In genomic region chr15:5086162-5086561, GRCm38 (mm10) we compare ENCODE assay signal across 11 mouse cellular contexts. TPM values are rescaled to one million over a fixed set of nuclear protein-coding genes. Genes with fewer than 3 reads are reported as not detected.
DNase-seq lines count a peak whose midpoint lies in the region; ATAC-seq and TF ChIP-seq lines count a peak whose summit lies in the region.
"Had no signal": no experiment of that assay in that cellular context is flagged by ENCODE, and none has a peak within 500 bp of the region (broad histone marks: within the 10 kb centered on the region; RNA-seq: fewer than 3 reads in every experiment).

No protein-coding gene starts in this region.

- ATAC-seq in embryonic facial prominence, embryonic 11.5 days (replicated peaks; ENCODE audit: insufficient number of reproducible peaks, low FRiP score, low TSS enrichment, low read depth) = no peak
- ATAC-seq in limb, embryonic 14.5 days (ENCODE audit: low FRiP score, low read depth) = no peak
- peak; percentile 50 for ATAC-seq in activated CD4-positive, CD25-positive, alpha-beta regulatory T cell, adult 4 months
- peak; percentile 59; the same call in 1 of the 2 replicates for ATAC-seq in megakaryocyte, adult 5-6 weeks (ENCODE audit: poor library complexity, severe bottlenecking)
- no peak; the same call in 1 of the 2 replicates for ATAC-seq in erythroid progenitor cell, adult 5-6 weeks (replicated peaks; ENCODE audit: low FRiP score, poor library complexity, severe bottlenecking)

- 16% methylated on average over 2 of the region's 2 CpGs for WGBS in embryonic facial prominence, embryonic 11.5 days
- 14% methylated on average over 2 of the region's 2 CpGs for WGBS in embryonic facial prominence, embryonic 10.5 days
- 17% methylated on average over 2 of the region's 2 CpGs for WGBS in limb, embryonic 14.5 days
- 24% methylated on average over 2 of the region's 2 CpGs for WGBS in limb, embryonic 10.5 days

- H3K36me3 ChIP-seq in embryonic facial prominence, embryonic 11.5 days (replicated peaks; ENCODE audit: control insufficient read depth, insufficient read depth, low read depth, low read length) = no peaks in the 10 kb centered on the region
- H3K36me3 ChIP-seq in embryonic facial prominence, embryonic 10.5 days (replicated peaks) = no peaks in the 10 kb centered on the region
- no peaks in the 10 kb centered on the region for H3K36me3 ChIP-seq in limb, embryonic 14.5 days (ENCODE audit: control insufficient read depth, insufficient read depth, low read length)
- H3K36me3 ChIP-seq in limb, embryonic 10.5 days = no peaks in the 10 kb centered on the region
- H3K36me3 ChIP-seq: limb, embryonic 15.5 days; neural tube, embryonic 12.5 days had no signal

- no peak overlapping the region for H3K4me2 ChIP-seq in embryonic facial prominence, embryonic 11.5 days (ENCODE audit: low read depth, low read length)
- no peak overlapping the region for H3K4me2 ChIP-seq in limb, embryonic 14.5 days (replicated peaks; ENCODE audit: low read depth, low read length, severe bottlenecking)
- H3K4me2 ChIP-seq: limb, embryonic 15.5 days; neural tube, embryonic 12.5 days had no signal

- peak; percentile 55 for DNase-seq in embryonic facial prominence, embryonic 11.5 days (ENCODE audit: low spot score)
- DNase-seq in embryonic facial prominence, embryonic 10.5 days (ENCODE audit: low spot score) = no peak
- DNase-seq in limb, embryonic 14.5 days (ENCODE audit: low spot score) = peak; percentile 68
- DNase-seq in limb, embryonic 10.5 days (ENCODE audit: low spot score) = no peak
- DNase-seq in cerebellum, postnatal 4 days (ENCODE audit: low spot score in 2 of 2) = no peak
- DNase-seq: gastrocnemius, postnatal 25 days had no signal

- no peak overlapping the region for H3K9ac ChIP-seq in embryonic facial prominence, embryonic 11.5 days (replicated peaks; ENCODE audit: low read length)
- no peak overlapping the region for H3K9ac ChIP-seq in limb, embryonic 14.5 days (ENCODE audit: low read depth, low read length, severe bottlenecking)
- H3K9ac ChIP-seq: limb, embryonic 15.5 days; neural tube, embryonic 12.5 days had no signal

- H3K4me1 ChIP-seq in embryonic facial prominence, embryonic 11.5 days (ENCODE audit: control insufficient read depth, insufficient read depth, low read length) = no peaks in the 10 kb centered on the region
- H3K4me1 ChIP-seq in embryonic facial prominence, embryonic 10.5 days = peaks cover 7% of the 10 kb centered on the region
- no peaks in the 10 kb centered on the region for H3K4me1 ChIP-seq in limb, embryonic 14.5 days (ENCODE audit: control insufficient read depth, insufficient read depth, low read length)
- peaks cover 9% of the 10 kb centered on the region; the same call in 1 of the 2 replicates for H3K4me1 ChIP-seq in limb, embryonic 10.5 days
- H3K4me1 ChIP-seq: limb, embryonic 15.5 days; neural tube, embryonic 12.5 days had no signal

- no peak overlapping the region for H3K27ac ChIP-seq in embryonic facial prominence, embryonic 11.5 days (replicated peaks; ENCODE audit: low read depth, low read length)
- H3K27ac ChIP-seq in embryonic facial prominence, embryonic 10.5 days (replicated peaks) = no peak overlapping the region
- H3K27ac ChIP-seq in limb, embryonic 14.5 days (replicated peaks; ENCODE audit: low read depth, low read length) = no peak overlapping the region
- H3K27ac ChIP-seq in limb, embryonic 10.5 days = no peak overlapping the region
- H3K27ac ChIP-seq: limb, embryonic 15.5 days; neural tube, embryonic 12.5 days had no signal

- TF ChIP-seq POLR2A in limb, embryonic 14.5 days (IDR thresholded peaks at IDR 0.05; ENCODE audit: borderline replicate concordance, extremely low read depth, insufficient read depth, insufficient read length) = no peak

- H3K27me3 ChIP-seq in embryonic facial prominence, embryonic 11.5 days (ENCODE audit: control insufficient read depth, insufficient read depth, low read length) = no peaks in the 10 kb centered on the region
- H3K27me3 ChIP-seq in embryonic facial prominence, embryonic 10.5 days (replicated peaks; ENCODE audit: low read depth, poor library complexity, severe bottlenecking) = no peaks in the 10 kb centered on the region
- no peaks in the 10 kb centered on the region for H3K27me3 ChIP-seq in limb, embryonic 14.5 days (ENCODE audit: control insufficient read depth, insufficient read depth, low read length)
- no peaks in the 10 kb centered on the region for H3K27me3 ChIP-seq in limb, embryonic 10.5 days (ENCODE audit: low read depth, poor library complexity, severe bottlenecking)
- H3K27me3 ChIP-seq: limb, embryonic 15.5 days; neural tube, embryonic 12.5 days had no signal

- H3K9me3 ChIP-seq in embryonic facial prominence, embryonic 11.5 days (replicated peaks; ENCODE audit: control insufficient read depth, low read length) = no peaks in the 10 kb centered on the region; the same call in 1 of the 2 replicates
- no peaks in the 10 kb centered on the region for H3K9me3 ChIP-seq in embryonic facial prominence, embryonic 10.5 days
- no peaks in the 10 kb centered on the region for H3K9me3 ChIP-seq in limb, embryonic 14.5 days (ENCODE audit: control insufficient read depth, low read length)
- H3K9me3 ChIP-seq in limb, embryonic 10.5 days (replicated peaks) = no peaks in the 10 kb centered on the region
- H3K9me3 ChIP-seq: limb, embryonic 15.5 days; neural tube, embryonic 12.5 days had no signal

- no peak overlapping the region for H3K4me3 ChIP-seq in embryonic facial prominence, embryonic 11.5 days (ENCODE audit: low read depth, low read length)
- H3K4me3 ChIP-seq in embryonic facial prominence, embryonic 10.5 days = no peak overlapping the region
- H3K4me3 ChIP-seq in limb, embryonic 14.5 days (replicated peaks; ENCODE audit: low read length) = no peak overlapping the region
- no peak overlapping the region for H3K4me3 ChIP-seq in limb, embryonic 10.5 days
- H3K4me3 ChIP-seq: limb, embryonic 15.5 days; neural tube, embryonic 12.5 days had no signal

RNA-seq across cellular contexts. Expression of gene Card6, which starts 22.2 kb away (rescaled TPM):
- 1.1 and 1.3 TPM in 2 replicates for polyA plus RNA-seq in embryonic facial prominence, embryonic 11.5 days (2014; fragmentation: Nextera tagmentation; extraction: Ambion mirVana)
- polyA plus RNA-seq in embryonic facial prominence, embryonic 10.5 days (2016; fragmentation: Nextera tagmentation; extraction: Ambion mirVana) = 0.52 and 0.95 TPM in 2 replicates
- polyA plus RNA-seq in limb, embryonic 14.5 days (2012; rRNA removed) = 0.76 and 0.98 TPM in 2 replicates
- polyA plus RNA-seq in limb, embryonic 14.5 days (2014; fragmentation: Nextera tagmentation; extraction: Ambion mirVana) = 0.54 and 1.3 TPM in 2 replicates
- 0.49 and 0.95 TPM in 2 replicates for polyA plus RNA-seq in limb, embryonic 10.5 days (2016; fragmentation: Nextera tagmentation; extraction: Ambion mirVana)
- polyA plus RNA-seq in activated CD4-positive, CD25-positive, alpha-beta regulatory T cell, adult 4 months (2017; shearing (Covaris generic)) = 10 to 100 TPM; 31.6 to 35.4 TPM
- total RNA-seq in megakaryocyte, adult 5-6 weeks (2015) = 8.9 and 9.7 TPM in 2 replicates
- total RNA-seq in megakaryocyte, adult 5-6 weeks (2017) = 5.2 and 6.0 TPM in 2 replicates
- total RNA-seq in erythroid progenitor cell, adult 5-6 weeks (2015; ENCODE audit: low replicate concordance) = 4.2 and 9.4 TPM in 2 replicates
- total RNA-seq in erythroid progenitor cell, adult 5-6 weeks (2017; ENCODE audit: low replicate concordance) = 0.64 and 1.9 TPM in 2 replicates

RNA-seq across cellular contexts. Expression of gene C7, which starts 22.6 kb away (rescaled TPM):
- polyA plus RNA-seq in embryonic facial prominence, embryonic 11.5 days (2014; fragmentation: Nextera tagmentation; extraction: Ambion mirVana) = 0.15 and 0.18 TPM in 2 replicates
- polyA plus RNA-seq in embryonic facial prominence, embryonic 10.5 days (2016; fragmentation: Nextera tagmentation; extraction: Ambion mirVana) = 0.08 and 0.09 TPM in 2 replicates
- 0.05 and 0.26 TPM in 2 replicates for polyA plus RNA-seq in limb, embryonic 14.5 days (2012; rRNA removed)
- 0.11 and 0.28 TPM in 2 replicates for polyA plus RNA-seq in limb, embryonic 14.5 days (2014; fragmentation: Nextera tagmentation; extraction: Ambion mirVana)
- 0.05 TPM in 1 of 2 replicates, not detected in the other for polyA plus RNA-seq in limb, embryonic 10.5 days (2016; fragmentation: Nextera tagmentation; extraction: Ambion mirVana)
- not detected for polyA plus RNA-seq in activated CD4-positive, CD25-positive, alpha-beta regulatory T cell, adult 4 months (2017; shearing (Covaris generic))
- total RNA-seq in megakaryocyte, adult 5-6 weeks (2015) = not detected in 2 replicates
- not detected in 2 replicates for total RNA-seq in megakaryocyte, adult 5-6 weeks (2017)
- not detected in 2 replicates for total RNA-seq in erythroid progenitor cell, adult 5-6 weeks (2015; ENCODE audit: low replicate concordance)
- not detected in 2 replicates for total RNA-seq in erythroid progenitor cell, adult 5-6 weeks (2017; ENCODE audit: low replicate concordance)

RNA-seq across cellular contexts. Expression of gene Rpl37, which starts 30.3 kb away (rescaled TPM):
- 561 and 580 TPM in 2 replicates for polyA plus RNA-seq in embryonic facial prominence, embryonic 11.5 days (2014; fragmentation: Nextera tagmentation; extraction: Ambion mirVana)
- 494 and 521 TPM in 2 replicates for polyA plus RNA-seq in embryonic facial prominence, embryonic 10.5 days (2016; fragmentation: Nextera tagmentation; extraction: Ambion mirVana)
- 1,000 and 1,908 TPM in 2 replicates for polyA plus RNA-seq in limb, embryonic 14.5 days (2012; rRNA removed)
- 812 and 865 TPM in 2 replicates for polyA plus RNA-seq in limb, embryonic 14.5 days (2014; fragmentation: Nextera tagmentation; extraction: Ambion mirVana)
- 460 and 572 TPM in 2 replicates for polyA plus RNA-seq in limb, embryonic 10.5 days (2016; fragmentation: Nextera tagmentation; extraction: Ambion mirVana)
- 1,000 to 10,000 TPM; 2,142 to 2,785 TPM for polyA plus RNA-seq in activated CD4-positive, CD25-positive, alpha-beta regulatory T cell, adult 4 months (2017; shearing (Covaris generic))
- 917 and 975 TPM in 2 replicates for total RNA-seq in megakaryocyte, adult 5-6 weeks (2015)
- total RNA-seq in megakaryocyte, adult 5-6 weeks (2017) = 1,352 and 1,548 TPM in 2 replicates
- total RNA-seq in erythroid progenitor cell, adult 5-6 weeks (2015; ENCODE audit: low replicate concordance) = 257 and 311 TPM in 2 replicates
- total RNA-seq in erythroid progenitor cell, adult 5-6 weeks (2017; ENCODE audit: low replicate concordance) = 233 and 410 TPM in 2 replicates

RNA-seq across cellular contexts. Expression of gene Prkaa1, which starts 57.5 kb away (rescaled TPM):
- 21.9 and 23.3 TPM in 2 replicates for polyA plus RNA-seq in embryonic facial prominence, embryonic 11.5 days (2014; fragmentation: Nextera tagmentation; extraction: Ambion mirVana)
- 15.2 and 16.0 TPM in 2 replicates for polyA plus RNA-seq in embryonic facial prominence, embryonic 10.5 days (2016; fragmentation: Nextera tagmentation; extraction: Ambion mirVana)
- 13.4 and 13.5 TPM in 2 replicates for polyA plus RNA-seq in limb, embryonic 14.5 days (2012; rRNA removed)
- polyA plus RNA-seq in limb, embryonic 14.5 days (2014; fragmentation: Nextera tagmentation; extraction: Ambion mirVana) = 17.7 and 20.4 TPM in 2 replicates
- 15.0 and 16.2 TPM in 2 replicates for polyA plus RNA-seq in limb, embryonic 10.5 days (2016; fragmentation: Nextera tagmentation; extraction: Ambion mirVana)
- polyA plus RNA-seq in activated CD4-positive, CD25-positive, alpha-beta regulatory T cell, adult 4 months (2017; shearing (Covaris generic)) = 10 to 100 TPM; 22.4 to 23.6 TPM
- 36.2 and 42.8 TPM in 2 replicates for total RNA-seq in megakaryocyte, adult 5-6 weeks (2015)
- 30.5 and 31.1 TPM in 2 replicates for total RNA-seq in megakaryocyte, adult 5-6 weeks (2017)
- 44.3 and 51.6 TPM in 2 replicates for total RNA-seq in erythroid progenitor cell, adult 5-6 weeks (2015; ENCODE audit: low replicate concordance)
- total RNA-seq in erythroid progenitor cell, adult 5-6 weeks (2017; ENCODE audit: low replicate concordance) = 19.4 and 20.3 TPM in 2 replicates

Comparison
In these comparisons a context has a peak if more than half of its experiments do, and no peak if none do; other contexts are left out.
1. DNase-seq: peak in embryonic facial prominence, embryonic 11.5 days (single experiment) and limb, embryonic 14.5 days (single experiment); none in embryonic facial prominence, embryonic 10.5 days (single experiment), limb, embryonic 10.5 days (single experiment) and cerebellum, postnatal 4 days (0 of 2).
2. ATAC-seq: peak in activated CD4-positive, CD25-positive, alpha-beta regulatory T cell, adult 4 months (single experiment) and megakaryocyte, adult 5-6 weeks (single experiment); none in embryonic facial prominence, embryonic 11.5 days (single experiment), limb, embryonic 14.5 days (single experiment) and erythroid progenitor cell, adult 5-6 weeks (single experiment).
3. RNA of gene Card6, which starts 22.2 kb away (polyA plus RNA-seq): 31.6 to 35.4 TPM in activated CD4-positive, CD25-positive, alpha-beta regulatory T cell, adult 4 months; 0.54 to 1.3 TPM in limb, embryonic 14.5 days, 1.1 to 1.3 TPM in embryonic facial prominence, embryonic 11.5 days, 0.49 to 0.95 TPM in limb, embryonic 10.5 days and 0.52 to 0.95 TPM in embryonic facial prominence, embryonic 10.5 days; every median in the first group is over 10 times any median in the second.